ENCODE assay signal across 28 mouse cellular contexts in genomic region chr16:46165305-46165704, GRCm38 (mm10). TPM values are rescaled to one million over a fixed set of nuclear protein-coding genes. Genes with fewer than 3 reads are reported as not detected.
"Had no signal": no experiment of that assay in that cellular context is flagged by ENCODE, and none has a peak within 500 bp of the region (broad histone marks: within the 10 kb centered on the region; RNA-seq: fewer than 3 reads in every experiment).

No protein-coding gene starts in this region.

- H3K9me3 ChIP-seq: limb, embryonic 12.5 days; limb, embryonic 15.5 days; liver, embryonic 12.5 days; liver, embryonic 15.5 days; lung, embryonic 15.5 days; midbrain, embryonic 10.5 days; midbrain, embryonic 13.5 days; neural tube, embryonic 13.5 days had no signal

- H3K4me1 ChIP-seq: limb, embryonic 12.5 days; limb, embryonic 15.5 days; liver, embryonic 12.5 days; liver, embryonic 15.5 days; lung, embryonic 15.5 days; megakaryocyte, embryonic 14.5 days; midbrain, embryonic 10.5 days; midbrain, embryonic 13.5 days; neural tube, embryonic 13.5 days had no signal

- H3K27me3 ChIP-seq: limb, embryonic 12.5 days; limb, embryonic 15.5 days; liver, embryonic 12.5 days; liver, embryonic 15.5 days; lung, embryonic 15.5 days; megakaryocyte, embryonic 14.5 days; midbrain, embryonic 13.5 days; neural tube, embryonic 13.5 days had no signal

- ATAC-seq: liver, embryonic 12.5 days; midbrain, embryonic 13.5 days; midbrain, embryonic 16.5 days had no signal

- H3K4me3 ChIP-seq: limb, embryonic 12.5 days; limb, embryonic 15.5 days; liver, embryonic 12.5 days; liver, embryonic 15.5 days; lung, embryonic 15.5 days; megakaryocyte, embryonic 14.5 days; midbrain, embryonic 10.5 days; midbrain, embryonic 13.5 days; myocyte; neural tube, embryonic 13.5 days had no signal

- H3K36me3 ChIP-seq: limb, embryonic 12.5 days; limb, embryonic 15.5 days; liver, embryonic 12.5 days; liver, embryonic 15.5 days; lung, embryonic 15.5 days; midbrain, embryonic 10.5 days; midbrain, embryonic 13.5 days; neural tube, embryonic 13.5 days had no signal

- H3K27ac ChIP-seq: limb, embryonic 12.5 days; limb, embryonic 15.5 days; liver, embryonic 12.5 days; liver, embryonic 15.5 days; lung, embryonic 15.5 days; midbrain, embryonic 10.5 days; midbrain, embryonic 13.5 days; neural tube, embryonic 13.5 days; stomach, postnatal 0 days had no signal

- H3K4me2 ChIP-seq: limb, embryonic 12.5 days; limb, embryonic 15.5 days; liver, embryonic 12.5 days; liver, embryonic 15.5 days; lung, embryonic 15.5 days; midbrain, embryonic 13.5 days; neural tube, embryonic 13.5 days had no signal

- H3K9ac ChIP-seq: limb, embryonic 12.5 days; limb, embryonic 15.5 days; liver, embryonic 12.5 days; liver, embryonic 15.5 days; lung, embryonic 15.5 days; midbrain, embryonic 13.5 days; neural tube, embryonic 13.5 days had no signal

- DNase-seq: kidney, adult 9 months; kidney, postnatal 14 days; kidney, postnatal 4 days; left cerebral cortex, postnatal 4 days; lung, adult 18-20 months; lung, postnatal 10 days; lung, postnatal 36 days; retina, postnatal 1 day; right cerebral cortex, postnatal 14 days; right cerebral cortex, postnatal 4 days; thymus, postnatal 25 days had no signal

RNA-seq across cellular contexts. Expression of gene Gm4737, which starts 10.4 kb away (rescaled TPM):
- total RNA-seq: neutrophil, adult 5-6 weeks had no signal

RNA-seq across cellular contexts. Expression of gene Cd96, which starts 45.3 kb away (rescaled TPM):
- total RNA-seq: layer of hippocampus, adult 18-20 months; left cerebral cortex, adult 8-10 months; left cerebral cortex, postnatal 14 days had no signal
- polyA plus RNA-seq: kidney, embryonic 16.5 days; limb, embryonic 12.5 days; midbrain, embryonic 10.5 days; midbrain, embryonic 13.5 days; myocyte had no signal
